Mouse (Mus musculus) heart, embryonic 11.5 days (tissue): Measurements from ENCODE around the gene Cbll1. TPM values are rescaled to one million over a fixed set of nuclear protein-coding genes. Genes with fewer than 3 reads are reported as not detected.
"Not testable (repeated sequence)": the region's sequence is repeated elsewhere in the genome, so short reads cannot be mapped to it uniquely, and the experiment has no call there.

Experiments
- ATAC-seq: fragments of 200-750 bp; cut with Nextera tagmentation; replicated peaks from 2 replicates; pipeline ENCODE4 v1.8.0; 2017; ENCODE audit warnings: moderate library complexity; ENCODE audit not compliant: insufficient number of reproducible peaks, low FRiP score, low TSS enrichment
- H3K27ac ChIP-seq: fragments of 300-500 bp; sonication (generic); 2 replicates; pipeline ENCODE4 v1.5.1; 2014; ENCODE audit warnings: mild to moderate bottlenecking, low read depth, low read length
- H3K27me3 ChIP-seq: fragments of 300-500 bp; sonication (generic); 2 replicates; pipeline ENCODE4 v1.6.1; 2014; ENCODE audit warnings: mild to moderate bottlenecking, low read length, mixed read lengths; ENCODE audit not compliant: control insufficient read depth, insufficient read depth
- H3K36me3 ChIP-seq: fragments of 300-500 bp; sonication (generic); 2 replicates; pipeline ENCODE4 v1.6.1; 2014; ENCODE audit warnings: mild to moderate bottlenecking, low read length, moderate library complexity, mixed read lengths; ENCODE audit not compliant: control insufficient read depth, insufficient read depth
- H3K4me1 ChIP-seq: fragments of 300-500 bp; sonication (generic); 2 replicates; pipeline ENCODE4 v1.6.1; 2014; ENCODE audit warnings: low read length; ENCODE audit not compliant: control insufficient read depth, insufficient read depth
- H3K4me2 ChIP-seq: fragments of 300-500 bp; sonication (generic); 2 replicates; pipeline ENCODE4 v1.6.1; 2014; ENCODE audit warnings: mild to moderate bottlenecking, moderate library complexity
- H3K4me3 ChIP-seq: fragments of 300-500 bp; sonication (generic); 2 replicates; pipeline ENCODE4 v1.5.1; 2014; ENCODE audit warnings: low read depth, low read length
- H3K9ac ChIP-seq: fragments of 300-500 bp; sonication (generic); 2 replicates; pipeline ENCODE4 v1.6.1; 2014; ENCODE audit warnings: mild to moderate bottlenecking, low read depth, low read length, moderate library complexity
- H3K9me3 ChIP-seq: fragments of 300-500 bp; sonication (generic); replicated peaks from 2 replicates; pipeline ENCODE4 v1.6.1; 2016; ENCODE audit warnings: low read length; ENCODE audit not compliant: control insufficient read depth
- WGBS: fragments of 180-500 bp; shearing (Covaris S2); extraction: QIAGEN DNeasy Blood & Tissue Kit; methylation state at CpG from one replicate; pipeline ENCODE4 v1.1.7; 2014; ENCODE audit not compliant: insufficient replicate concordance; 5-methylcytosine and 5-hydroxymethylcytosine counted together
- polyA plus RNA-seq: library from polyadenylated mRNA; unstranded; fragments of >200 nt; fragmentation: Nextera tagmentation; extraction: Ambion mirVana; gene quantifications from 2 replicates; pipeline ENCODE4 v1.2.1, GENCODE M21; 2014

Gene Cbll1
- polyA plus RNA-seq, 1 experiment from 2014 or later, result 11.8 TPM

GRCm38 (mm10) chr12:31507718-31508364 lies 8.4 kb upstream of the Cbll1 start:
- Histone ChIP-seq H3K27ac (no peak overlapping the region), H3K36me3 (no peaks in the 10 kb centered on the region), H3K4me3 (no peak overlapping the region), H3K9me3 (no peaks in the 10 kb centered on the region), H3K4me1 (no peaks in the 10 kb centered on the region), H3K4me2 (no peak overlapping the region), H3K9ac (no peak overlapping the region), H3K27me3 (no peaks in the 10 kb centered on the region)
- no peak for ATAC-seq
- 39% methylated on average over 6 of the region's 6 CpGs for WGBS

GRCm38 (mm10) chr12:31503211-31503610 lies 3.8 kb upstream of the Cbll1 start:
- Histone ChIP-seq H3K36me3 (no peaks in the 10 kb centered on the region), H3K27me3 (no peaks in the 10 kb centered on the region), H3K4me3 (no peak overlapping the region)

GRCm38 (mm10) chr12:31501266-31501665 lies 1.9 kb upstream of the Cbll1 start:
- ATAC-seq, result no peak
- Histone ChIP-seq H3K27ac (no peak overlapping the region), H3K4me2 (no peak overlapping the region), H3K27me3 (no peaks in the 10 kb centered on the region), H3K4me3 (0 out of 2 replicates have a peak overlapping the region, but pooled peaks have one; percentile 5), H3K9me3 (no peaks in the 10 kb centered on the region), H3K4me1 (peaks cover 14% of the 10 kb centered on the region; the same call in 1 of the 2 replicates), H3K36me3 (no peaks in the 10 kb centered on the region), H3K9ac (no peak overlapping the region)
- WGBS, result 52% methylated on average over 4 of the region's 4 CpGs

More at GRCm38 (mm10) chr12:31503211-31503610, 3.8 kb upstream of the Cbll1 start:
- Histone ChIP-seq H3K4me1 (peaks cover 8% of the 10 kb centered on the region; the same call in 1 of the 2 replicates), H3K4me2 (no peak overlapping the region), H3K27ac (no peak overlapping the region), H3K9me3 (no peaks in the 10 kb centered on the region), H3K9ac (no peak overlapping the region)
- ATAC-seq, result no peak

GRCm38 (mm10) chr12:31500196-31500595 lies 780 bp upstream of the Cbll1 start:
- peak overlapping the region; percentile 88 for H3K4me2 ChIP-seq
- peak; percentile 21; the same call in 1 of the 2 replicates for ATAC-seq
- no peaks in the 10 kb centered on the region for H3K36me3 ChIP-seq
- no peaks in the 10 kb centered on the region for H3K27me3 ChIP-seq
- H3K9me3 ChIP-seq, result no peaks in the 10 kb centered on the region
- WGBS, result 7% methylated on average over 12 of the region's 12 CpGs
- H3K4me3 ChIP-seq, result peak overlapping the region; percentile 86
- peaks cover 14% of the 10 kb centered on the region; the same call in 1 of the 2 replicates for H3K4me1 ChIP-seq
- H3K9ac ChIP-seq, result peak overlapping the region; percentile 79
- peak overlapping the region; percentile 83 for H3K27ac ChIP-seq

- no peaks in the 10 kb centered on the region for H3K27me3 ChIP-seq
- H3K4me1 ChIP-seq, result peaks cover 14% of the 10 kb centered on the region; the same call in 1 of the 2 replicates
- H3K9me3 ChIP-seq, result no peaks in the 10 kb centered on the region
- no peak for ATAC-seq
- H3K4me3 ChIP-seq, result peak overlapping the region; percentile 86
- peaks cover 5% of the 10 kb centered on the region; the same call in 1 of the 2 replicates for H3K36me3 ChIP-seq
- peak overlapping the region; percentile 85 for H3K4me2 ChIP-seq
- H3K27ac ChIP-seq, result peak overlapping the region; percentile 57
- peak overlapping the region; percentile 79 for H3K9ac ChIP-seq
- 1% methylated on average over 25 of the region's 25 CpGs for WGBS
These were observed 491 bp downstream of the Cbll1 start for GRCm38 (mm10) chr12:31498936-31499313.

GRCm38 (mm10) chr12:31486431-31486830 lies 13.0 kb downstream of the Cbll1 start:
- Histone ChIP-seq H3K36me3 (peaks cover 16% of the 10 kb centered on the region), H3K27ac (no peak overlapping the region), H3K9me3 (no peaks in the 10 kb centered on the region), H3K4me3 (no peak overlapping the region), H3K4me1 (no peaks in the 10 kb centered on the region), H3K27me3 (no peaks in the 10 kb centered on the region), H3K9ac (no peak overlapping the region), H3K4me2 (no peak overlapping the region)
- ATAC-seq, result no peak
- 81% methylated on average over 6 of the region's 6 CpGs for WGBS

GRCm38 (mm10) chr12:31478182-31478581 lies 21.2 kb downstream of the Cbll1 start:
- WGBS, result 80% methylated on average over 6 of the region's 6 CpGs
- H3K4me3 ChIP-seq, H3K4me1 ChIP-seq, H3K36me3 ChIP-seq, ATAC-seq, H3K9ac ChIP-seq, H3K9me3 ChIP-seq, H3K27me3 ChIP-seq, H3K27ac ChIP-seq, H3K4me2 ChIP-seq: not testable (repeated sequence)

GRCm38 (mm10) chr12:31462615-31463014 lies 36.8 kb downstream of the Cbll1 start:
- Histone ChIP-seq H3K9ac (no peak overlapping the region), H3K9me3 (no peaks in the 10 kb centered on the region), H3K4me3 (no peak overlapping the region), H3K27ac (no peak overlapping the region), H3K4me2 (no peak overlapping the region), H3K27me3 (no peaks in the 10 kb centered on the region), H3K4me1 (no peaks in the 10 kb centered on the region), H3K36me3 (no peaks in the 10 kb centered on the region)
- no peak for ATAC-seq
- WGBS, result 79% methylated on average over 4 of the region's 4 CpGs

GRCm38 (mm10) chr12:31461371-31461770 lies 38.0 kb downstream of the Cbll1 start:
- Histone ChIP-seq H3K9ac (no peak overlapping the region), H3K9me3 (no peaks in the 10 kb centered on the region), H3K27ac (no peak overlapping the region), H3K4me2 (no peak overlapping the region), H3K4me1 (no peaks in the 10 kb centered on the region), H3K36me3 (no peaks in the 10 kb centered on the region), H3K27me3 (no peaks in the 10 kb centered on the region), H3K4me3 (no peak overlapping the region)
- no peak for ATAC-seq
- WGBS, result 85% methylated on average over 9 of the region's 9 CpGs
